Mouse (Mus musculus) E14TG2a.4 (cell line): ENCODE data around the gene B3gnt7.
A peak's percentile ranks its signal among the peaks of the same experiment; 100 is the strongest.

Experiments
- CTCF ChIP-seq: conservative IDR thresholded peaks from 2 replicates; pipeline ENCODE4 v1.5.1; 2014; ENCODE audit warnings: low read length
- POU5F1 ChIP-seq: IDR thresholded peaks from 2 replicates; pipeline ENCODE4 v1.6.1; 2014; ENCODE audit warnings: low read length, borderline replicate concordance

DNA sequence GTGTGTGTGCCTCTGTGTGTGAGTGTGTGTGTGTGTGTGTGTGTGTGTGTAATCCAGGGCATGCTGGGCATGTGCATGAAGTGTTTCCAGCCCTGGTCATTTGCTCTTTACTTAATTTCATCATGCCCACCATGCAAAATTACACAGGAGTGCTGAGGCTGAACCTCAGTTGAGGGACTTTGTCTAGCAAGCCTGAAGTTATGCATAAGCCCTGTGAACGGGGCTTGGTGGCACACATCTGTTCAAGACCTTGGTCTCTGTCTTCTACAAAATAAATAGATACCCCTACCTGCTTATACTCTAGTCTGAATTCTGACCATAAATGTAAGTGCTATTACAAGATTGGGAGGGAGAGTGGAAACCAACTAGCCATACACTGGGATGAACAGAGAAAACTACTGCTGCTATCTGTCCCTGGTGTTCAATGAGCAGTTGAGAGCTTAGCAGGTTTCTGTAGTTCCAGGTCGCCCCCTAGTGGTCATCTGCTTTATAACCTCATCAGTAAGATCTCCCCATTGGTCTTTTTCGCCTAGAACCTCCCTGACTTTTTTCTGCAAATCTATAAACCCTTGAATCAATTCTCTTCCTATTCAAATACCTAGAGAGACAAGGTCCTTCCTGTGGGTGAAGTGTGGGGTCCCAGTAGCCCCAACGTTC is 36.7 kb downstream of the B3gnt7 start:
- TF ChIP-seq CTCF (peak; percentile 68), POU5F1 (no peak)
